Mouse (Mus musculus): ENCODE data around the gene S1pr1. TPM values are rescaled to one million over a fixed set of nuclear protein-coding genes. Genes with fewer than 3 reads are reported as not detected.

Gene S1pr1
- polyA plus RNA-seq, 1 experiment = 3.1 TPM

- Histone ChIP-seq H3K4me3 (no peak overlapping the region), H3K79me2 (ENCODE audit: control insufficient read depth, insufficient read depth) (no peaks in the 10 kb centered on the region), H3ac (ENCODE audit: control insufficient read depth, insufficient read length) (no peak overlapping the region), H3K4me2 (ENCODE audit: low read depth) (no peak overlapping the region), H3K27me3 (ENCODE audit: control insufficient read depth, insufficient read depth, insufficient read length) (no peaks in the 10 kb centered on the region), H3K36me3 (ENCODE audit: control insufficient read depth, insufficient read depth) (no peaks in the 10 kb centered on the region)
- TF ChIP-seq REST (IDR thresholded peaks at IDR 0.05; ENCODE audit: insufficient read depth, insufficient read length) (no peak), TCF12 (IDR thresholded peaks at IDR 0.05; ENCODE audit: insufficient read depth, poor library complexity, severe bottlenecking) (no peak), SRF (IDR thresholded peaks at IDR 0.05; ENCODE audit: control insufficient read depth, insufficient read length, low read depth) (no peak), POLR2AphosphoS2 (IDR thresholded peaks at IDR 0.05; ENCODE audit: insufficient read length, low read depth) (no peak), MAX (IDR thresholded peaks at IDR 0.05; ENCODE audit: low read depth) (no peak), MYOD1 (IDR thresholded peaks at IDR 0.05; ENCODE audit: control insufficient read depth in 1 of 3, insufficient read length in 2 of 3, low read depth in 2 of 3) (no peak), USF1 (IDR thresholded peaks at IDR 0.05; ENCODE audit: low read depth) (no peak), TCF3 (IDR thresholded peaks at IDR 0.05; ENCODE audit: insufficient read length, low read depth) (no peak), POLR2A (IDR thresholded peaks at IDR 0.05; ENCODE audit: insufficient read length, low read depth) (no peak), MYOG (IDR thresholded peaks at IDR 0.05; ENCODE audit: control insufficient read depth in 1 of 3, insufficient read depth in 1 of 3, insufficient read length in 2 of 3, low read depth in 2 of 3) (no peak), CEBPB (IDR thresholded peaks at IDR 0.05; ENCODE audit: insufficient read depth, poor library complexity, severe bottlenecking) (no peak), E2F4 (IDR thresholded peaks at IDR 0.05; ENCODE audit: insufficient read depth) (no peak)
These were observed 30.2 kb upstream of the S1pr1 start for GRCm38 (mm10) chr3:115745088-115745487.

DNA sequence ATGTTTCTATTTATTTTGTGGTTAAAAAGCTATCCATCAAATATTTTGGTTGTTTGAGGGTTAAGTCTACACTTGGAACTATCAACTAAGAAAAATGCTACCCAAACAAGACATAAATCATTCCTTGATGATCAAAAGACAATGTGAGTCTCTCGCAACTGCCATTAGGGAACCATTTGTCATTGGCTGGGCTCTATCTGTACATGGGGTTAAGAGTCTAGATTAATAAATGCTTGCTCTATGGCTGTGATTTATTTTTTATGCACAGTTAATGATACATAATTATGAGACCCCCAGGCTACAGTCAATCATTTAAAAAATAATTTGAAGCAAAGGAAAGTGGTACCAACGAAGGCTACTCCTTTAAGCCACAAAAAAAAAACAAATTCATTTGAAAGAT is 23.7 kb upstream of the S1pr1 start:
- Histone ChIP-seq H3K4me2 (ENCODE audit: low read depth) (no peak overlapping the region), H3K27me3 (ENCODE audit: control insufficient read depth, insufficient read depth, insufficient read length) (no peaks in the 10 kb centered on the region), H3K36me3 (ENCODE audit: control insufficient read depth, insufficient read depth) (no peaks in the 10 kb centered on the region), H3ac (ENCODE audit: control insufficient read depth, insufficient read length) (no peak overlapping the region), H3K4me3 (no peak overlapping the region), H3K79me2 (ENCODE audit: control insufficient read depth, insufficient read depth) (no peaks in the 10 kb centered on the region)
- TF ChIP-seq POLR2A (IDR thresholded peaks at IDR 0.05; ENCODE audit: insufficient read length, low read depth) (no peak), MAX (IDR thresholded peaks at IDR 0.05; ENCODE audit: low read depth) (no peak), MYOG (IDR thresholded peaks at IDR 0.05; ENCODE audit: control insufficient read depth in 1 of 3, insufficient read depth in 1 of 3, insufficient read length in 2 of 3, low read depth in 2 of 3) (no peak), POLR2AphosphoS2 (IDR thresholded peaks at IDR 0.05; ENCODE audit: insufficient read length, low read depth) (no peak), USF1 (IDR thresholded peaks at IDR 0.05; ENCODE audit: low read depth) (no peak), SRF (IDR thresholded peaks at IDR 0.05; ENCODE audit: control insufficient read depth, insufficient read length, low read depth) (no peak), CEBPB (IDR thresholded peaks at IDR 0.05; ENCODE audit: insufficient read depth, poor library complexity, severe bottlenecking) (no peak)

- H3ac ChIP-seq (ENCODE audit: control insufficient read depth, insufficient read length) = no peak overlapping the region
- H3K79me2 ChIP-seq (ENCODE audit: control insufficient read depth, insufficient read depth) = no peaks in the 10 kb centered on the region
- no peak overlapping the region for H3K4me3 ChIP-seq
- H3K4me2 ChIP-seq (ENCODE audit: low read depth) = no peak overlapping the region
- H3K36me3 ChIP-seq (ENCODE audit: control insufficient read depth, insufficient read depth) = no peaks in the 10 kb centered on the region
- no peak for TF ChIP-seq REST (IDR thresholded peaks at IDR 0.05; ENCODE audit: insufficient read depth, insufficient read length)
- no peak for TF ChIP-seq TCF3 (IDR thresholded peaks at IDR 0.05; ENCODE audit: insufficient read length, low read depth)
- no peak for TF ChIP-seq TCF12 (IDR thresholded peaks at IDR 0.05; ENCODE audit: insufficient read depth, poor library complexity, severe bottlenecking)
- no peak for TF ChIP-seq CEBPB (IDR thresholded peaks at IDR 0.05; ENCODE audit: insufficient read depth, poor library complexity, severe bottlenecking)
- TF ChIP-seq MYOD1 (IDR thresholded peaks at IDR 0.05; ENCODE audit: control insufficient read depth in 1 of 3, insufficient read length in 2 of 3, low read depth in 2 of 3) = no peak
- no peak for TF ChIP-seq POLR2AphosphoS2 (IDR thresholded peaks at IDR 0.05; ENCODE audit: insufficient read length, low read depth)
- no peaks in the 10 kb centered on the region for H3K27me3 ChIP-seq (ENCODE audit: control insufficient read depth, insufficient read depth, insufficient read length)
These were observed 23.0 kb upstream of the S1pr1 start for GRCm38 (mm10) chr3:115737785-115738318.

DNA sequence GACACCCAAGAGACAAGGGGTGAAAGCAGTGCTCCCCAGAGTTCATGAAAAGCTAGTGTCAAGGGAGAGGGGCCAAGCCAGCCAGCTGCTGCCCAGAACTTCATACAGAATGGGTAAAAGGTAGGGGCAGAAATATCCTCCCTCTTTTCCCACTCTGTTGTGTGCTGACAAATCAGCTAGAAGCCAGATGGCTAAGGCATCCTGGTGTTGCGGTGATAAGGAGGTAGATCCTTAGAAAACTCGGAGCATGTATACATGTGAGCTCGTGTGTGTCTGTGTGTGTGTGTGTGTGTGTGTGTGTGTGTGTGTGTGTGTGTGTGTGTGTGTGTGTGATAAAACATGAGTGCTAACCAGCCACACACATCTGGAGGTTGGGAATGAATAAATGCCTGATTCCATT is 20.7 kb upstream of the S1pr1 start:
- no peak overlapping the region for H3K4me2 ChIP-seq (ENCODE audit: low read depth)
- H3K4me3 ChIP-seq = no peak overlapping the region
- H3K79me2 ChIP-seq (ENCODE audit: control insufficient read depth, insufficient read depth) = no peaks in the 10 kb centered on the region
- no peaks in the 10 kb centered on the region for H3K36me3 ChIP-seq (ENCODE audit: control insufficient read depth, insufficient read depth)
- no peak overlapping the region for H3ac ChIP-seq (ENCODE audit: control insufficient read depth, insufficient read length)
- TF ChIP-seq POLR2A (IDR thresholded peaks at IDR 0.05; ENCODE audit: insufficient read length, low read depth) = no peak
- TF ChIP-seq USF1 (IDR thresholded peaks at IDR 0.05; ENCODE audit: low read depth) = no peak
- TF ChIP-seq POLR2AphosphoS2 (IDR thresholded peaks at IDR 0.05; ENCODE audit: insufficient read length, low read depth) = no peak
- TF ChIP-seq CEBPB (IDR thresholded peaks at IDR 0.05; ENCODE audit: insufficient read depth, poor library complexity, severe bottlenecking) = no peak
- TF ChIP-seq E2F4 (IDR thresholded peaks at IDR 0.05; ENCODE audit: insufficient read depth) = no peak
- TF ChIP-seq MYOD1 (IDR thresholded peaks at IDR 0.05; ENCODE audit: control insufficient read depth in 1 of 3, insufficient read length in 2 of 3, low read depth in 2 of 3) = no peak
- TF ChIP-seq MYOG (IDR thresholded peaks at IDR 0.05; ENCODE audit: control insufficient read depth in 1 of 3, insufficient read depth in 1 of 3, insufficient read length in 2 of 3, low read depth in 2 of 3) = no peak
- H3K27me3 ChIP-seq (ENCODE audit: control insufficient read depth, insufficient read depth, insufficient read length) = no peaks in the 10 kb centered on the region

DNA sequence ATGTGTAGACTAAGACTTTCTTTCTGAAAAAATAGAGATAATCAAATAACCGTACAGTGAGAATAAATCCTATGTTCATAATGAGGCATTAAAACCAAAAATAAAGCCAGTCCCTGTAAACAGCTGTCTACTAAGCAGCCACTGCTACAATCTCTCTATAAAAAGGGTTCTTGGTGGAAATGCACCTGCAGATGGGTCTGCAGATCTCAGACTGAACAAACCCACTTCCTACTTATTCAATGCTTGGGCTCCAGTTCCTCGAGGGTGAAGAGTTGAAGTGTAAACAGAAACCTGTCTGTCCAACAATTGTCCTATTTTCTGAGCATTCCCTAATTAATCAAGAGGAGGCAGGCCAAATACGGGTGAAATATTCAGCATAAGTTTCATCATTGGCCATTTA is 20.0 kb upstream of the S1pr1 start:
- no peak for TF ChIP-seq POLR2A (IDR thresholded peaks at IDR 0.05; ENCODE audit: insufficient read length, low read depth)
- TF ChIP-seq SRF (IDR thresholded peaks at IDR 0.05; ENCODE audit: control insufficient read depth, insufficient read length, low read depth) = no peak
- no peak for TF ChIP-seq MAX (IDR thresholded peaks at IDR 0.05; ENCODE audit: low read depth)
- TF ChIP-seq REST (IDR thresholded peaks at IDR 0.05; ENCODE audit: insufficient read depth, insufficient read length) = no peak
- TF ChIP-seq CEBPB (IDR thresholded peaks at IDR 0.05; ENCODE audit: insufficient read depth, poor library complexity, severe bottlenecking) = no peak
- no peak for TF ChIP-seq MYOG (IDR thresholded peaks at IDR 0.05; ENCODE audit: control insufficient read depth in 1 of 3, insufficient read depth in 1 of 3, insufficient read length in 2 of 3, low read depth in 2 of 3)

More for the DNA sequence above, 20.0 kb upstream of the S1pr1 start:
- Histone ChIP-seq H3ac (ENCODE audit: control insufficient read depth, insufficient read length) (no peak overlapping the region), H3K4me3 (no peak overlapping the region), H3K27me3 (ENCODE audit: control insufficient read depth, insufficient read depth, insufficient read length) (no peaks in the 10 kb centered on the region), H3K79me2 (ENCODE audit: control insufficient read depth, insufficient read depth) (no peaks in the 10 kb centered on the region), H3K4me2 (ENCODE audit: low read depth) (no peak overlapping the region), H3K36me3 (ENCODE audit: control insufficient read depth, insufficient read depth) (no peaks in the 10 kb centered on the region)
